Mouse (Mus musculus): ENCODE data around the gene Ncapd3. TPM values are rescaled to one million over a fixed set of nuclear protein-coding genes. Genes with fewer than 3 reads are reported as not detected.

The Ncapd3 gene
- 41.7 TPM for polyA plus RNA-seq (2017; shearing (Covaris generic))

GRCm38 (mm10) chr9:27029828-27030762, at the start of gene Ncapd3, which contains the start of gene Vps26b:
Ncapd3 (plus strand) TSS chr9:27030175.
Vps26b (minus strand) TSS chr9:27030065.

GRCm38 (mm10) chr9:26999461-27000395, 30.2 kb upstream of the Ncapd3 start, which contains the start of the genes Acad8 and Thyn1:
Acad8 (minus strand) TSS chr9:26999566.
Thyn1 (plus strand) TSS chr9:26999710.

Other genes starting within 250 kb of the Ncapd3 start
- not detected for gene Glb1l2, start 223.7 kb upstream of the Ncapd3 start, polyA plus RNA-seq (2017; shearing (Covaris generic))
- not detected for gene Glb1l3, start 169.3 kb upstream of the Ncapd3 start, polyA plus RNA-seq (2017; shearing (Covaris generic))
- gene Gm1110, start 107.1 kb upstream of the Ncapd3 start, polyA plus RNA-seq (2017; shearing (Covaris generic)): 0.22 TPM
- 39.2 TPM for gene Acad8, start 30.6 kb upstream of the Ncapd3 start, polyA plus RNA-seq (2017; shearing (Covaris generic))
- 95.9 TPM for gene Thyn1, start 30.5 kb upstream of the Ncapd3 start, polyA plus RNA-seq (2017; shearing (Covaris generic))
- gene Vps26b, start 110 bp upstream of the Ncapd3 start, polyA plus RNA-seq (2017; shearing (Covaris generic)): 11.4 TPM
- not detected for gene Jam3, start 125.2 kb downstream of the Ncapd3 start, polyA plus RNA-seq (2017; shearing (Covaris generic))